Mouse (Mus musculus) embryonic facial prominence, embryonic 14.5 days (tissue): ENCODE results near the gene Hspa1b. TPM values are rescaled to one million over a fixed set of nuclear protein-coding genes. Genes with fewer than 3 reads are reported as not detected.
A peak's percentile ranks its signal among the peaks of the same experiment; 100 is the strongest.
"Not testable (repeated sequence)": the region's sequence is repeated elsewhere in the genome, so short reads cannot be mapped to it uniquely, and the experiment has no call there.

ENCODE experiments used
- ATAC-seq: fragments of 200-750 bp; cut with Nextera tagmentation; 2 replicates; pipeline ENCODE4 v1.8.0; 2017; ENCODE audit warnings: low read depth, moderate number of reproducible peaks, moderate TSS enrichment
- DNase-seq: peaks from one replicate; pipeline ENCODE4 v3.0.0-alpha.2; 2015; ENCODE audit warnings: low spot score
- H3K27ac ChIP-seq: fragments of 300-500 bp; sonication (generic); replicated peaks from 2 replicates; pipeline ENCODE4 v1.5.1; 2014; ENCODE audit warnings: low read depth, mild to moderate bottlenecking, low read length, moderate library complexity
- H3K27me3 ChIP-seq: fragments of 300-500 bp; sonication (generic); replicated peaks from 2 replicates; pipeline ENCODE4 v1.6.1; 2014; ENCODE audit warnings: low read length; ENCODE audit not compliant: control insufficient read depth, insufficient read depth
- H3K36me3 ChIP-seq: fragments of 300-500 bp; sonication (generic); 2 replicates; pipeline ENCODE4 v1.6.1; 2014; ENCODE audit warnings: low read length, mixed read lengths; ENCODE audit not compliant: control insufficient read depth, insufficient read depth
- H3K4me1 ChIP-seq: fragments of 300-500 bp; sonication (generic); 2 replicates; pipeline ENCODE4 v1.6.1; 2014; ENCODE audit warnings: antibody characterized with exemption, low read length; ENCODE audit not compliant: control insufficient read depth, insufficient read depth
- H3K4me2 ChIP-seq: fragments of 300-500 bp; sonication (generic); 2 replicates; pipeline ENCODE4 v1.6.1; 2014; ENCODE audit warnings: low read depth, mild to moderate bottlenecking, low read length, moderate library complexity, mixed read lengths
- H3K4me3 ChIP-seq: fragments of 300-500 bp; sonication (generic); 2 replicates; pipeline ENCODE4 v1.5.1; 2014; ENCODE audit warnings: low read depth, mild to moderate bottlenecking, low read length
- H3K9ac ChIP-seq: fragments of 300-500 bp; sonication (generic); 2 replicates; pipeline ENCODE4 v1.6.1; 2014; ENCODE audit warnings: low read depth, mild to moderate bottlenecking, low read length, moderate library complexity, mixed read lengths
- H3K9me3 ChIP-seq: fragments of 300-500 bp; sonication (generic); 2 replicates; pipeline ENCODE4 v1.6.1; 2016; ENCODE audit warnings: low read length; ENCODE audit not compliant: control insufficient read depth
- WGBS: fragments of 180-500 bp; shearing (Covaris S2); extraction: QIAGEN DNeasy Blood & Tissue Kit; methylation state at CpG from one replicate; pipeline ENCODE4 v1.1.7; 2014; 5-methylcytosine and 5-hydroxymethylcytosine counted together
- polyA plus RNA-seq: library from polyadenylated mRNA; unstranded; fragments of >200 nt; fragmentation: Nextera tagmentation; extraction: Ambion mirVana; gene quantifications from 2 replicates; pipeline ENCODE4 v1.2.1, GENCODE M21; 2014

The Hspa1b gene
- polyA plus RNA-seq, 1 experiment from 2014 or later = 2.3 TPM

- Histone ChIP-seq H3K4me3 (no peak overlapping the region), H3K27me3 (no peaks in the 10 kb centered on the region), H3K9me3 (no peaks in the 10 kb centered on the region), H3K9ac (no peak overlapping the region), H3K36me3 (no peaks in the 10 kb centered on the region), H3K27ac (no peak overlapping the region), H3K4me1 (peaks cover 5% of the 10 kb centered on the region; the same call in 1 of the 2 replicates), H3K4me2 (no peak overlapping the region)
- DNase-seq = no peak
- 82% methylated on average over 3 of the region's 3 CpGs for WGBS
- ATAC-seq = no peak
These were observed 16.8 kb upstream of the Hspa1b start for GRCm38 (mm10) chr17:34975581-34976492.

DNA sequence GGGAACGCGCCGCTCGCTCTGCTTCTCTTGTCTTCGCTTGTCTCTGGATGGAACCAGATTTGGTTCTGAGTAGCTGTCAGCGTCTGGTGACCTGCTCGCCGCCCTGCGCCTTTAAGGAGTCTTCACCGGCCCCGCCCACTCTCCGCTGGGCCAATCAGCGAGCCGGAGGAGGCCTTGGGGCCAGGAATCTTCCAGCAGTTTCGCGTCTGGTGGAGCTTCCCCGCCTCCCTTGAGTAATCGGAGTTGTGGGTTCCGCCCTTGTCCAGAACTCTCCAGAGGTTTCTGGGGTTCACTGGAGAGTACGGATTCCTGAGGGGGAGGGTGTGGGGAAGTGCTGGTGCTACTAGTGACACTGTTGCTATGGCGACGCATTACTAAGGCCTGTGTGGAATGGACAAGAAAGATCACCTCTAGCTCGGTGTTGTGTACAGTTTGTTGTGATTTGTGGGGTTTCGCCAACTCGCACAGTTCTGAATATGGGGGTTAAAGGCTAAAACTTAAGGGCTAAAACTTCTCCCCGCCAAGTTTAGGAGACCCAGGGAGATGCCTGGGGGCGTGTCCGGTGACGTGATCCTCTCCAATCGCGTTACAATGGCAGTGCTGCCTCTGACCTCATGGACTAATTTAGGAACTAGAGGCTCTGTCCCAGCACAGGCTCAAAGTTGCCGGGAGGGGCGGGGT is 13.2 kb upstream of the Hspa1b start, which contains the start of the genes Hspa1a and Hspa1l:
TSS of gene Hspa1a (minus strand) at position 88 of the 681 bp plus-strand sequence.
TSS of gene Hspa1l (plus strand) at position 635 of the 681 bp plus-strand sequence.
- H3K36me3 ChIP-seq, H3K27ac ChIP-seq, H3K4me1 ChIP-seq, H3K9me3 ChIP-seq: not testable (repeated sequence)
- Histone ChIP-seq H3K9ac (peak within 1 kb of the TSS; percentile 47), H3K4me3 (peak within 1 kb of the TSS; percentile 36), H3K4me2 (peak within 1 kb of the TSS; percentile 64), H3K27me3 (peaks cover 21% of the 10 kb centered on the region)
- peak; percentile 97 for ATAC-seq
- peak; percentile 87 for DNase-seq
- 0% methylated on average over 20 of the region's 33 CpGs for WGBS

- H3K36me3 ChIP-seq, H3K4me1 ChIP-seq, H3K9ac ChIP-seq, H3K27ac ChIP-seq, H3K9me3 ChIP-seq, DNase-seq: not testable (repeated sequence)
- peak overlapping the region; percentile 64 for H3K4me2 ChIP-seq
- peak; percentile 53 for ATAC-seq
- no CpG with 5 or more reads among the region's 43 CpGs for WGBS
- H3K4me3 ChIP-seq = peak overlapping the region; percentile 36
- peaks cover 21% of the 10 kb centered on the region for H3K27me3 ChIP-seq
These were observed 12.6 kb upstream of the Hspa1b start for GRCm38 (mm10) chr17:34971694-34972068.

- not testable (repeated sequence) for ATAC-seq, DNase-seq
- WGBS = 24% methylated on average over 7 of the region's 37 CpGs
These were observed 11.8 kb upstream of the Hspa1b start for GRCm38 (mm10) chr17:34970850-34971249.

GRCm38 (mm10) chr17:34969822-34970221 is 10.8 kb upstream of the Hspa1b start, which contains the start of gene Gm20481:
Gm20481 (plus strand) TSS chr17:34969912.
- not testable (repeated sequence) for H3K27ac ChIP-seq, ATAC-seq, H3K4me3 ChIP-seq, H3K9me3 ChIP-seq, H3K4me2 ChIP-seq, H3K9ac ChIP-seq, H3K4me1 ChIP-seq, DNase-seq, H3K36me3 ChIP-seq
- 71% methylated on average over 5 of the region's 11 CpGs for WGBS
- peaks cover 21% of the 10 kb centered on the region for H3K27me3 ChIP-seq

More at GRCm38 (mm10) chr17:34970850-34971249, 11.8 kb upstream of the Hspa1b start:
- not testable (repeated sequence) for H3K36me3 ChIP-seq, H3K4me1 ChIP-seq, H3K27ac ChIP-seq, H3K4me3 ChIP-seq, H3K4me2 ChIP-seq, H3K9ac ChIP-seq, H3K9me3 ChIP-seq
- H3K27me3 ChIP-seq = peaks cover 21% of the 10 kb centered on the region

- DNase-seq (no peak), ATAC-seq (no peak)
- Histone ChIP-seq H3K9me3 (no peaks in the 10 kb centered on the region), H3K36me3 (no peaks in the 10 kb centered on the region), H3K4me3 (no peak overlapping the region), H3K4me2 (no peak overlapping the region), H3K9ac (no peak overlapping the region), H3K27me3 (peaks cover 21% of the 10 kb centered on the region), H3K27ac (no peak overlapping the region), H3K4me1 (no peaks in the 10 kb centered on the region)
- WGBS = 76% methylated on average over 5 of the region's 5 CpGs
These were observed 6.6 kb upstream of the Hspa1b start for GRCm38 (mm10) chr17:34965627-34966026.

GRCm38 (mm10) chr17:34964640-34965049 is 5.6 kb upstream of the Hspa1b start:
- Histone ChIP-seq H3K4me2 (no peak overlapping the region), H3K27ac (no peak overlapping the region), H3K9me3 (no peaks in the 10 kb centered on the region), H3K4me3 (no peak overlapping the region), H3K9ac (no peak overlapping the region), H3K36me3 (no peaks in the 10 kb centered on the region), H3K4me1 (no peaks in the 10 kb centered on the region), H3K27me3 (peaks cover 19% of the 10 kb centered on the region)
- DNase-seq (no peak), ATAC-seq (no peak)
- 43% methylated on average over 1 of the region's 1 CpGs for WGBS

DNA sequence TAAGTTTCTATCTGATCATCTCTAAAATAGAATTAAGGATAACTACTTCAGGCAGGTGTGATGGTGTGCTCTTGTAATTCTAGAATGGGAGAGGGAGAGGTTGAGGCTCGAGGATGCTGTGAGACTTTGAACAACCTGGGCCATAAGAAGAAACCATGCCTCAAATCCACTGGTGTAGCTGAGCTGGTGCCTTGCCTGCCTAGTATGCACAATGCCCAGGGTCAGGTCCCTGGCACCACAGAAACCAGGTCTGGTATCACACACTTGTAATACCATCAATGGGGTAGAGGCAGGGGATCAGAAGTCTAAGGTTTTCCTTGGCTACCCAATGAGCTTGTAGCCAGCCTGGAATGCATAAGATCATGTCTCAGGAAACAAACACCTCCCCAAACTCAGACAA is 3.8 kb upstream of the Hspa1b start:
- Histone ChIP-seq H3K4me2 (no peak overlapping the region), H3K4me1 (no peaks in the 10 kb centered on the region), H3K9me3 (no peaks in the 10 kb centered on the region), H3K27me3 (peaks cover under 1% of the 10 kb centered on the region; the same call in 1 of the 2 replicates), H3K9ac (no peak overlapping the region), H3K27ac (no peak overlapping the region), H3K4me3 (no peak overlapping the region), H3K36me3 (no peaks in the 10 kb centered on the region)
- ATAC-seq (no peak), DNase-seq (no peak)
- 57% methylated on average over 1 of the region's 1 CpGs for WGBS
